Mouse (Mus musculus) C2C12 (cell line): ENCODE data around the gene Hmx1.

Experiments used
- CTCF ChIP-seq: IDR thresholded peaks from one replicate; pipeline ENCODE4 v1.5.1; 2011; ENCODE audit not compliant: control insufficient read depth, insufficient read depth, insufficient read length
- MYOD1 ChIP-seq: IDR thresholded peaks from one replicate; pipeline ENCODE4 v1.6.1; 2011; ENCODE audit warnings: low read depth; ENCODE audit not compliant: control insufficient read depth, insufficient read length
- USF1 ChIP-seq: IDR thresholded peaks from one replicate; pipeline ENCODE4 v1.6.1; 2011; ENCODE audit warnings: low read depth, mild to moderate bottlenecking, control low read depth, moderate library complexity

- TF ChIP-seq USF1 (no peak), CTCF (no peak), MYOD1 (no peak)
Measured at GRCm38 (mm10) chr5:35368916-35369315, 20.0 kb upstream of the Hmx1 start.
